Mouse (Mus musculus): ENCODE measurements around the gene Pea15a. TPM values are rescaled to one million over a fixed set of nuclear protein-coding genes. Genes with fewer than 3 reads are reported as not detected.

The Pea15a gene
- polyA plus RNA-seq, 1 experiment from 2014 or later, result 140 TPM

DNA sequence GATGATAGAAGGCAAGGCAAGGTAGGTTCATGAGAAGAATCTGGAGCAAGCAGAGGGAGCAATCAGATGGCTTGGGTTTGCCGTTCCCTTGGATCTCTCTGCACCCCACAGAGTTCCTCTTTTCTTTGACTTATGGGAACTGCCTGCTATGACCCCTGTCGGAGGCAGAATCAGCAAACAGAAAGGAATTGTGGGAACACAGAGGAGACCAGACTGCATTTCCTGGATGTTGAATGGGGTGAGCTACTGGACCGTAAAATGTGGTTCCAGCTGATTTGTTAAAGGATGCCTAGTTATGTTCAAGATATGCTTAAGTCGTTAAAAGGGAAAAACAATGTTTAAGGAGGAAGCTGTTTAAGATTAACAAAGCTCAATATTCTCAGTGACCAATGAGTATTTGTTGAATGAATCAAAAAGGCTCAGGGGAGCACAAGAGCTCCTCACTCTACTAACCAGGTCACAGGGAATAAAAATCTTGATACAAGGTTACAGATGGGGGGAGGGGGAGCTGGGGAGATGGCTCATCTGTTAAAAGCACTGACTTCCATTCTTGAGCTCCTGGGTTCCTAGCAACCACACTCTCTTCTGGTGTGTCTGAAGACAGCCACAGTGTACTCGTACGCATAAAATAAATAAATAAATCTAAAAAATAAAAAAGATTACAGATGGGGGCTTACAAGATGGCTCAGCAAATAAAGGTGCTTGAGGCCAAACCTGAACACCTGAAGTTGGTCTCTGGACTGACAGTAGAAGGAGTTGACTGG is 34.5 kb upstream of the Pea15a start:
- Histone ChIP-seq H3K27me3 (ENCODE audit: insufficient read depth, low read length) (peaks cover 23% of the 10 kb centered on the region; the same call in 1 of the 2 replicates), H3K27ac (ENCODE audit: low read depth) (no peak overlapping the region), H3K4me2 (no peak overlapping the region), H3K4me3 (ENCODE audit: low read depth, low read length) (no peak overlapping the region), H3K36me3 (ENCODE audit: insufficient read depth) (no peaks in the 10 kb centered on the region), H3K9me3 (ENCODE audit: low read depth, low read length) (no peaks in the 10 kb centered on the region), H3K9ac (no peak overlapping the region), H3K4me1 (ENCODE audit: insufficient read depth) (no peaks in the 10 kb centered on the region)
- DNase-seq (no peak), ATAC-seq (ENCODE audit: insufficient read depth) (no peak)
- WGBS, result 52% methylated on average over 6 of the region's 6 CpGs
- no peak for TF ChIP-seq CTCF (IDR thresholded peaks at IDR 0.05; ENCODE audit: low read depth)

- Histone ChIP-seq H3K4me2 (no peak overlapping the region), H3K27me3 (ENCODE audit: insufficient read depth, low read length) (no peaks in the 10 kb centered on the region), H3K27ac (ENCODE audit: low read depth) (no peak overlapping the region), H3K4me3 (ENCODE audit: low read depth, low read length) (no peak overlapping the region), H3K9me3 (ENCODE audit: low read depth, low read length) (no peaks in the 10 kb centered on the region), H3K36me3 (ENCODE audit: insufficient read depth) (no peaks in the 10 kb centered on the region), H3K4me1 (ENCODE audit: insufficient read depth) (no peaks in the 10 kb centered on the region), H3K9ac (no peak overlapping the region)
- no peak for DNase-seq
- ATAC-seq (ENCODE audit: insufficient read depth), result no peak
- TF ChIP-seq CTCF (IDR thresholded peaks at IDR 0.05; ENCODE audit: low read depth), result no peak
- WGBS, result 83% methylated on average over 1 of the region's 1 CpGs
Observed at GRCm38 (mm10) chr1:172229215-172229614, 22.6 kb upstream of the Pea15a start.

- 78% methylated on average over 2 of the region's 2 CpGs for WGBS
- ATAC-seq (ENCODE audit: insufficient read depth), result no peak
- TF ChIP-seq CTCF (IDR thresholded peaks at IDR 0.05; ENCODE audit: low read depth), result no peak
- Histone ChIP-seq H3K36me3 (ENCODE audit: insufficient read depth) (no peaks in the 10 kb centered on the region), H3K27me3 (ENCODE audit: insufficient read depth, low read length) (no peaks in the 10 kb centered on the region), H3K4me3 (ENCODE audit: low read depth, low read length) (no peak overlapping the region), H3K4me2 (no peak overlapping the region), H3K27ac (ENCODE audit: low read depth) (no peak overlapping the region), H3K9me3 (ENCODE audit: low read depth, low read length) (no peaks in the 10 kb centered on the region), H3K4me1 (ENCODE audit: insufficient read depth) (no peaks in the 10 kb centered on the region), H3K9ac (no peak overlapping the region)
- DNase-seq, result no peak
Observed at GRCm38 (mm10) chr1:172228209-172228608, 21.6 kb upstream of the Pea15a start.

GRCm38 (mm10) chr1:172221297-172222063 is 14.9 kb upstream of the Pea15a start:
- Histone ChIP-seq H3K4me3 (ENCODE audit: low read depth, low read length) (no peak overlapping the region), H3K4me1 (ENCODE audit: insufficient read depth) (peaks cover 29% of the 10 kb centered on the region), H3K36me3 (ENCODE audit: insufficient read depth) (no peaks in the 10 kb centered on the region), H3K27me3 (ENCODE audit: insufficient read depth, low read length) (no peaks in the 10 kb centered on the region), H3K9me3 (ENCODE audit: low read depth, low read length) (no peaks in the 10 kb centered on the region), H3K9ac (no peak overlapping the region; the same call in 1 of the 2 replicates), H3K4me2 (no peak overlapping the region), H3K27ac (ENCODE audit: low read depth) (peak overlapping the region; percentile 51; the same call in 1 of the 2 replicates)
- no peak for TF ChIP-seq CTCF (IDR thresholded peaks at IDR 0.05; ENCODE audit: low read depth)
- WGBS, result 35% methylated on average over 11 of the region's 11 CpGs
- peak; percentile 14; the same call in 1 of the 2 replicates for ATAC-seq (ENCODE audit: insufficient read depth)
- no peak for DNase-seq

DNA sequence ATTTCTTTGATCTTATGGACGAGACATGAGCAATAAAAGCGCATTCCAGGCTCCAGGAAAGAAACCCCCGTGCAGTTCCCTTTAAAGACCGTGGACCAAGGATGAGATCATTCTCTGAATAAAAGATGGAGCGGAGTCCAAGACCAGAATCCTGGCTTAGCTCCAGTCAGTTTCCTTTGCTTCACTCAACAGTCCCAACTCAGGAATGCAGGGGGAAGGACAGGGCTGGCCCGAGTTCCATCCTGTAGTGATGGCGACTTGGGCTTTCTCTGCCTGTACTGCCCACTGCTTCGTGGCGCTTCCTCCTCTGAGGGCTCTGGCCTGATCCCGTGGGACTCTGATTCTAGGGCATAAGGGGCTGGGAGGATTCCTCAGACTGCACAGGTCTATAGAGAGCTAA is 13.8 kb upstream of the Pea15a start:
- no peak overlapping the region for H3K9ac ChIP-seq
- no peaks in the 10 kb centered on the region for H3K36me3 ChIP-seq (ENCODE audit: insufficient read depth)
- ATAC-seq (ENCODE audit: insufficient read depth) (peak; percentile 57), DNase-seq (peak; percentile 92)
- peak overlapping the region; percentile 83 for H3K27ac ChIP-seq (ENCODE audit: low read depth)
- H3K27me3 ChIP-seq (ENCODE audit: insufficient read depth, low read length), result no peaks in the 10 kb centered on the region
- H3K4me3 ChIP-seq (ENCODE audit: low read depth, low read length), result no peak overlapping the region
- H3K4me1 ChIP-seq (ENCODE audit: insufficient read depth), result peaks cover 29% of the 10 kb centered on the region
- 29% methylated on average over 10 of the region's 10 CpGs for WGBS
- no peak for TF ChIP-seq CTCF (IDR thresholded peaks at IDR 0.05; ENCODE audit: low read depth)
- no peaks in the 10 kb centered on the region for H3K9me3 ChIP-seq (ENCODE audit: low read depth, low read length)
- 0 out of 2 replicates have a peak overlapping the region, but pooled peaks have one; percentile 29 for H3K4me2 ChIP-seq

DNA sequence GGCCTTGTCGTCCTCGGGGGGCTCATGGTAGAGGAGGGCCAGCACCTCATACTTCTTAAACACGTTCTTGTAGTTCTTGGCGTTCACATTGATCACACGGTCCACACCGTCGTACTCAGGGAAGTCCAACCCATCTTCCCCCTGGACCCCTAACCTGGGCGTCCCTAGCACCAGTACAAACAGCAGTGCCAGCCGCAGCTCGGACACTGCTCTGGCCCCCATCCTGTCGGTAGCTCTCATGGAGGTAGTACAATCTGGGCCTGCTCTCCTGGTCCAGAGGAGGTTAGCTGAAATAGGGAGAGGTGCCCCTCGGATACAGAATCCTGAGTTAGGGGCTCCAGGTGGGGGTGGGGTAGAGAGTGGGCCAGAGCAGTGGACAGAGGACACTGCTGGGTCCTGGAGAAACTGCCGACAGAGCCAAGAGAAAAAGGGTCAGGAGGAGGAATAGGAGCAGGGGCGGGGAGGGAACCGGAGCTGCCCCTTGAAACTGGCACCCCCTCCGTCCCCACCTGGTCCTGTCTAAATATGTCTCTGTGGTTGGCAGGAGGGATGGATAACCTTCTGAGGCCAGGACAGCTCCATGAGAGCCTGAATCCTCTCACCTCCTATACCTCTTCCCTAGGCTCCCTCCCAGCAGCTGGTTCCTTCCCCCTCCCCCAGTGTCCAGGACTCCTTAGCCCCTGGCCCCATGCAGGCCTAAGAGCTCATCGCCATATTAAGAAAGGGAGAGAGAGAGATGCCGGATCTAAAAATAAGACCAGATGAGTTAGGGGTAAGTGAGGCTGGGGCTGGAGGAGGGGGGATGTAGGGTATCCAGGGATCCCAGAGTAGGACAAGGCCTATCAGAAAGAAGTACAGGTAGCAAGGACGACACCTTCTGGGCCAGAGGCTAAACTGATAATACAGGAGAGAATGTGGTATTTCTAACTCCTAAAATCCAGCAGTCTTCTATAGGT is 13.1 kb upstream of the Pea15a start, which contains the start of gene Casq1:
Gene Casq1 (minus strand): TSS at position 418 of the 956 bp plus-strand sequence.
- no peak within 1 kb of the TSS for H3K4me3 ChIP-seq (ENCODE audit: low read depth, low read length)
- peaks cover 29% of the 10 kb centered on the region for H3K4me1 ChIP-seq (ENCODE audit: insufficient read depth)
- H3K9ac ChIP-seq, result no peak within 1 kb of the TSS
- H3K27me3 ChIP-seq (ENCODE audit: insufficient read depth, low read length), result no peaks in the 10 kb centered on the region
- no peaks in the 10 kb centered on the region for H3K9me3 ChIP-seq (ENCODE audit: low read depth, low read length)
- peak within 1 kb of the TSS; percentile 83 for H3K27ac ChIP-seq (ENCODE audit: low read depth)
- ATAC-seq (ENCODE audit: insufficient read depth), result peak; percentile 10; the same call in 1 of the 2 replicates
- WGBS, result 74% methylated on average over 19 of the region's 19 CpGs
- no peak for DNase-seq
- TF ChIP-seq CTCF (IDR thresholded peaks at IDR 0.05; ENCODE audit: low read depth), result no peak
- no peaks in the 10 kb centered on the region for H3K36me3 ChIP-seq (ENCODE audit: insufficient read depth)
- H3K4me2 ChIP-seq, result peak within 1 kb of the TSS; percentile 29; the same call in 1 of the 2 replicates

Measured in lung, embryonic 14.5 days (tissue).